In genomic region chr2:39278218-39278617, GRCm38 (mm10) we compare ENCODE assay signal across 14 mouse cellular contexts. TPM values are rescaled to one million over a fixed set of nuclear protein-coding genes. Genes with fewer than 3 reads are reported as not detected.
A peak's percentile ranks its signal among the peaks of the same experiment; 100 is the strongest.
DNase-seq lines count a peak whose midpoint lies in the region; TF ChIP-seq lines count a peak whose summit lies in the region.
"Had no signal": no experiment of that assay in that cellular context is flagged by ENCODE, and none has a peak within 500 bp of the region (broad histone marks: within the 10 kb centered on the region; RNA-seq: fewer than 3 reads in every experiment).

No protein-coding gene starts in this region.

- DNase-seq in gastrocnemius, adult 2 months = no peak
- DNase-seq in gastrocnemius, postnatal 14 days = no peak
- no peak for DNase-seq in left cerebral cortex, adult 2 months (ENCODE audit: extremely low spot score in 1 of 2, low spot score in 2 of 2)
- no peak for DNase-seq in left cerebral cortex, postnatal 4 days
- DNase-seq in 3T3-L1 (ENCODE audit: low read depth, low spot score) (peak; percentile 36), NIH3T3 (ENCODE audit: low read depth) (peak; percentile 34)
- DNase-seq in embryo, embryonic 10.5 days (ENCODE audit: low spot score) = no peak
- no peak for DNase-seq in urinary bladder, adult 2 months (ENCODE audit: low spot score)
- DNase-seq: cerebellum, postnatal 25 days; heart, adult 18-20 months; heart, postnatal 14 days; kidney, postnatal 4 days had no signal

- intact Hi-C loops in gastrocnemius, adult 2 months (cut with DNase I) = no loop called here
- intact Hi-C loops in gastrocnemius, postnatal 14 days (cut with DNase I; ENCODE audit: low total_unique reads) = no loop called here
- intact Hi-C loops in left cerebral cortex, adult 2 months (cut with DNase I) = no loop called here
- intact Hi-C loops in left cerebral cortex, postnatal 4 days (cut with DNase I) = loop anchor here (5.0 kb wide), 1 partner anchor 94 kb away; no protein-coding TSS in a partner anchor

- H3K27ac ChIP-seq in gastrocnemius, adult 2 months = no peak overlapping the region
- no peak overlapping the region for H3K27ac ChIP-seq in left cerebral cortex, adult 2 months
- H3K27ac ChIP-seq: embryonic facial prominence, embryonic 12.5 days; liver, embryonic 15.5 days had no signal

- H3K4me3 ChIP-seq in gastrocnemius, adult 2 months = no peak overlapping the region
- no peak overlapping the region for H3K4me3 ChIP-seq in left cerebral cortex, adult 2 months
- H3K4me3 ChIP-seq: embryonic facial prominence, embryonic 12.5 days; liver, embryonic 15.5 days had no signal

- peak; percentile 36; the same call in 1 of the 2 replicates for TF ChIP-seq CTCF in gastrocnemius, adult 2 months (IDR thresholded peaks at IDR 0.05)
- TF ChIP-seq CTCF in left cerebral cortex, adult 2 months (IDR thresholded peaks at IDR 0.05) = peak; percentile 60

RNA-seq across cellular contexts. Expression of gene Ppp6c, which starts 52.0 kb away (rescaled TPM):
- 10 to 100 TPM; 58.7 to 68.5 TPM for total RNA-seq in gastrocnemius, adult 2 months (2021)
- 10 to 100 TPM; 54.5 to 57.9 TPM for total RNA-seq in gastrocnemius, postnatal 14 days (2021)
- total RNA-seq in left cerebral cortex, adult 2 months (2021) = 10 to 100 TPM; 63.2 to 67.5 TPM
- total RNA-seq in left cerebral cortex, postnatal 4 days (2021) = 10 to 100 TPM; 64.8 to 74.3 TPM
- polyA plus RNA-seq in urinary bladder, adult 2 months (2012; rRNA removed) = 48.7 and 51.5 TPM in 2 replicates

Comparison
In these comparisons a context has a peak if more than half of its experiments do, and no peak if none do; other contexts are left out.
1. DNase-seq: peak in 3T3-L1 (single experiment) and NIH3T3 (single experiment); none in gastrocnemius, adult 2 months (single experiment), gastrocnemius, postnatal 14 days (single experiment), left cerebral cortex, adult 2 months (0 of 2), left cerebral cortex, postnatal 4 days (single experiment), embryo, embryonic 10.5 days (single experiment) and urinary bladder, adult 2 months (single experiment).